Mouse (Mus musculus) kidney, postnatal 0 days (tissue): ENCODE results near the gene Cdc27. TPM values are rescaled to one million over a fixed set of nuclear protein-coding genes. Genes with fewer than 3 reads are reported as not detected.
A peak's percentile ranks its signal among the peaks of the same experiment; 100 is the strongest.
"Not testable (repeated sequence)": the region's sequence is repeated elsewhere in the genome, so short reads cannot be mapped to it uniquely, and the experiment has no call there.

ENCODE experiments used
- ATAC-seq: fragments of 200-750 bp; cut with Nextera tagmentation; replicated peaks from 2 replicates; pipeline ENCODE4 v1.8.0; 2017; ENCODE audit warnings: low read depth, moderate number of reproducible peaks, moderate TSS enrichment, moderate library complexity; ENCODE audit not compliant: low FRiP score
- DNase-seq: peaks from one replicate; pipeline ENCODE4 v3.0.0-alpha.2; 2016; ENCODE audit warnings: low spot score
- H3K27ac ChIP-seq: fragments of 300-500 bp; sonication (generic); 2 replicates; pipeline ENCODE4 v1.5.1; 2014; ENCODE audit warnings: mild to moderate bottlenecking
- H3K27me3 ChIP-seq: fragments of 300-500 bp; sonication (generic); 2 replicates; pipeline ENCODE4 v1.6.1; 2014; ENCODE audit warnings: low read length, mixed read lengths; ENCODE audit not compliant: insufficient read depth
- H3K36me3 ChIP-seq: fragments of 300-500 bp; sonication (generic); 2 replicates; pipeline ENCODE4 v1.6.1; 2014; ENCODE audit warnings: low read length, mixed read lengths; ENCODE audit not compliant: insufficient read depth
- H3K4me1 ChIP-seq: fragments of 300-500 bp; sonication (generic); replicated peaks from 2 replicates; pipeline ENCODE4 v1.6.1; 2014; ENCODE audit warnings: antibody characterized with exemption, low read length, mixed read lengths; ENCODE audit not compliant: insufficient read depth
- H3K4me2 ChIP-seq: fragments of 300-500 bp; sonication (generic); 2 replicates; pipeline ENCODE4 v1.6.1; 2014; ENCODE audit warnings: mild to moderate bottlenecking, low read length, moderate library complexity, mixed read lengths
- H3K4me3 ChIP-seq: fragments of 300-500 bp; sonication (generic); replicated peaks from 2 replicates; pipeline ENCODE4 v1.5.1; 2014; ENCODE audit warnings: low read depth, low read length
- H3K9ac ChIP-seq: fragments of 300-500 bp; sonication (generic); 2 replicates; pipeline ENCODE4 v1.6.1; 2014; ENCODE audit warnings: low read depth, low read length
- H3K9me3 ChIP-seq: fragments of 300-500 bp; sonication (generic); replicated peaks from 2 replicates; pipeline ENCODE4 v1.6.1; 2016; ENCODE audit warnings: low read length, inconsistent platforms, mixed read lengths
- CTCF ChIP-seq: IDR thresholded peaks from 2 replicates; pipeline ENCODE4 v1.5.1; 2016; ENCODE audit warnings: antibody characterized with exemption, low read depth, mild to moderate bottlenecking, moderate library complexity
- WGBS: fragments of 180-500 bp; shearing (Covaris S2); extraction: QIAGEN DNeasy Blood & Tissue Kit; methylation state at CpG from one replicate; pipeline ENCODE4 v1.1.7; 2014; 5-methylcytosine and 5-hydroxymethylcytosine counted together
- polyA plus RNA-seq: library from polyadenylated mRNA; unstranded; fragments of >200 nt; fragmentation: Nextera tagmentation; extraction: Ambion mirVana; gene quantifications from 2 replicates; pipeline ENCODE4 v1.2.1, GENCODE M21; 2015

Gene Cdc27
- polyA plus RNA-seq, 1 experiment from 2014 or later, result 27.8 TPM

DNA sequence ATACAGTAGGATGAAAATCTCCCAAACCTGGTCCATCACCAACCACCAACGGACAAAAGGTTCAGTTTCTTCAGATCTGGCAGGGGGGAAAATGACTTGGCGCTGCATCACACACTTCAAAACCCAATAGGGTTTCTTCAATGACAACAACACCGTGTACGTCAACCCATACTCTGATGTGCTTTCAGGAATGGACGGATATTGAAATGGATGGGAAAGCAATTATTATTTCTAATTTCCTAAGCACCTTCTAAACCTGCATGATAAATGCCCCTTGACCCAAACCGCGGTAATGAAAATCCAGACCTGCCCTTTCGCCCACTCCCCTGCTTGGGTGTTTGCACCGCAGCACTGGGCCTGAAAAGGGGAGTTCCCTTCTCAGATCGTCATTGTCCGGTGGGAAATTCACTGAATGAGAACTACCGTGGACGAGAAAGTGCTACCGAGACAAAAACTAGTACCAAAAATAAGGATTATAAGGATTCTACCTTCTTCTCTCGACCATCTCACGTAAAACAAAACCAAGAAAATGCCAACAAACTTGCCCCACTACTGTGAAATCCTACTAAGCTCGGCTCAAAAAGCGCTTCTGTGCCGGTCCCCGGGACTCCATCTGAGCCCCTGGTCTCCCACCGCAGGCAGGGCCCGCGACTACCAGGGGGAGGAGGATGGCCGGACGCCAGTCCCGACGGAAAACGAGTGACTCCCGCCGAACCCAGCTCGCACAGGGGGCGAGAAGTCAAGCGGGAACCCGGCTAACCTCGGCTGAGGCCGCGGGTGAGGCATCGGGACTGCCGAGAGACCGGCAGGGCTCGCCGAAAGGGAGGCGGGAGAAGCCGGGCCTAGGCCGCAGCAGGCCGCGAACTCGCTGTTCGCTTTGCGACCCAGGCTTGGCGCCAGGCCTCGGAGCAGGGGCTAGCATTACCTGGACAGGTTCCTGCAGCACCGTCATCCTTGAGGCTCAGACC lies 698 bp downstream of the Cdc27 start:
- Histone ChIP-seq H3K4me1 (0 out of 2 replicates have a peak, but pooled peaks cover 7% of the 10 kb centered on the region), H3K27ac (peak overlapping the region; percentile 96), H3K4me3 (peak overlapping the region; percentile 93), H3K27me3 (no peaks in the 10 kb centered on the region), H3K9ac (peak overlapping the region; percentile 99), H3K4me2 (peak overlapping the region; percentile 78), H3K36me3 (no peaks in the 10 kb centered on the region), H3K9me3 (no peaks in the 10 kb centered on the region)
- no peak; the same call in 1 of the 2 replicates for TF ChIP-seq CTCF
- ATAC-seq (peak; percentile 79), DNase-seq (peak; percentile 78)
- under 1% methylated on average over 53 of the region's 53 CpGs for WGBS

DNA sequence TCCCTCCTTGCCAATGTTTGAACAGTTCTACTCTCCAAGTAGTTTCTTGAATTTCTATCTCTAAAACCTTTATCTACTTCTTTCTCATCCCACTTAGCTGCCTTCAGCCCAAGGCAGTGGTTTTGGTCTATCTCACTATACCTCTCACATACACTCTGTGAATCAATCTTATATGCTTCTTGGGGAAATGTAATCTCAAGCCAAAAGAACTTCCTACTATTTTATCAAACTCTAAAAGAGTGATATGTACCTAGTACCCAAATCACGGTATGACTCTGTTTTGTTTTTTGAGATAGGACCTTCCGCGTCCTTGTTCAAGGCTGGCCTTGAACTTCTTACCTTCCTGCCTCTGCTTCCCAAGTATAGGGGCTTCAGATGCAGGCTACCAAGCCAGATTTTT lies 2.9 kb downstream of the Cdc27 start:
- H3K36me3 ChIP-seq, result no peaks in the 10 kb centered on the region
- TF ChIP-seq CTCF, result no peak
- no peak overlapping the region for H3K9ac ChIP-seq
- 93% methylated on average over 3 of the region's 3 CpGs for WGBS
- H3K27ac ChIP-seq, result no peak overlapping the region
- no peak overlapping the region for H3K4me3 ChIP-seq
- H3K4me2 ChIP-seq, result no peak overlapping the region
- no peak for ATAC-seq
- no peaks in the 10 kb centered on the region for H3K27me3 ChIP-seq
- H3K9me3 ChIP-seq, result no peaks in the 10 kb centered on the region
- no peak for DNase-seq
- 0 out of 2 replicates have a peak, but pooled peaks cover 7% of the 10 kb centered on the region for H3K4me1 ChIP-seq

DNA sequence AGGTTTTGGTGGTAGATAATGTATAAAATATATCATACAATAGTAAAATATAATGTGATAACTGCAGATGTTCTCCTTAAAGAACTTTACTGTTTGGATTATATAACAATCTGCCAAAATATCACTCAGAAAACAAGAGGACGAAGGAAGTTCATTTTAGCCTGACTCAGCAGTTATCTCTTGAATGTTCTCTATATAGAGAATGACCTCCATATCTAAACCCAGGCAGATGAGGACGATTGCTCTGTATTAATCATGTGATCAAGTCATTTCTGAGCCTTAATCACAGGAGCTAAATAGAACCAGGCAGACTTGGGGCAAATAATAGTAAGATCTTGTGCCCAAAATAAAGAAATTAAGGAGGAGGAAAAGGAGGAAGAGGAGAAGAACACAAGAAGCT lies 5.9 kb downstream of the Cdc27 start:
- Histone ChIP-seq H3K27me3 (no peaks in the 10 kb centered on the region), H3K27ac (no peak overlapping the region), H3K4me1 (0 out of 2 replicates have a peak, but pooled peaks cover 7% of the 10 kb centered on the region), H3K4me3 (no peak overlapping the region), H3K4me2 (no peak overlapping the region), H3K36me3 (no peaks in the 10 kb centered on the region), H3K9me3 (no peaks in the 10 kb centered on the region), H3K9ac (no peak overlapping the region)
- TF ChIP-seq CTCF, result no peak
- ATAC-seq (no peak), DNase-seq (no peak)
- 75% methylated on average over 2 of the region's 2 CpGs for WGBS

DNA sequence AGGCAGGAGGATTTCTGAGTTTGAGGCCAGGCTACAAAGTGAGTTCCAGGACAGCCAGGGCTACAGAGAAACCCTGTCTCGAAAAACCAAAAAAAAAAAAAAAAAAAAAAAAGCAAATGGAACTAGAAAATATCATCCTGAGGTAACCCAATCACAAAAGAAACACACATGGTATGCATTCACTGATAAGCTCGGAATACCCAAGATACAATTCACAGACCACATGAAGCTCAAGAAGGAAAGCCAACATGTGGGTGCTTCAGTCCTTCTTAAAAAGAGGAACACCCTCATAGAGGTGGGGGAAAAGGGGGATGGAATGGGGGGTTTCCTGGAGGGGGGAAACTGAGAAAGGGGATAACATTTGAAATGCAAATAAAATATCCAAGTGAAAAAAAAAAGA lies 7.1 kb downstream of the Cdc27 start:
- H3K27me3 ChIP-seq, DNase-seq, H3K9ac ChIP-seq, ATAC-seq, H3K27ac ChIP-seq, H3K4me1 ChIP-seq, H3K36me3 ChIP-seq, H3K9me3 ChIP-seq, H3K4me3 ChIP-seq, H3K4me2 ChIP-seq: not testable (repeated sequence)
- WGBS, result 89% methylated on average over 2 of the region's 2 CpGs

DNA sequence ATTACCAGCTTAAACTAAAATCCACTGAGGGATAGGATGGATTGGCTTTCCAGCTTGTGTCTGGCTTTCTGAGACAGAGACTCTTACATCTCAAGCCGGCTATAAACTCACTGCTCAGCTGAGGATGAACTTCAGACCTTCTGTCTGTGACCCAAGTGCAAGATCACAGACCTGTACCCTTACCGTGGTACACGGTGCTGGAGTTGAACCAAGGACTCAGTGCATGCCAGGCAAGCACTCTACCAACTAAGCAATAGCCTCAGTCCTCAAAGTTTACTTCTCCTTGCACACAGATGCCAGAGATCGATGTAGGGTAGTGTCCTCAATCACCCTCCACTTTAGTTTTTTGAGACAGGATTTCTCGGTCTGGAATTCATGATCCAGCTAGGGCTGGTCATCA lies 10.6 kb downstream of the Cdc27 start:
- ATAC-seq (no peak), DNase-seq (no peak)
- H3K4me3 ChIP-seq, result no peak overlapping the region
- no peak overlapping the region for H3K27ac ChIP-seq
- no peak overlapping the region for H3K9ac ChIP-seq
- no peak for TF ChIP-seq CTCF
- peaks cover 4% of the 10 kb centered on the region; the same call in 1 of the 2 replicates for H3K36me3 ChIP-seq
- 93% methylated on average over 5 of the region's 5 CpGs for WGBS
- no peak overlapping the region for H3K4me2 ChIP-seq
- H3K9me3 ChIP-seq, result no peaks in the 10 kb centered on the region
- H3K4me1 ChIP-seq, result no peaks in the 10 kb centered on the region
- no peaks in the 10 kb centered on the region for H3K27me3 ChIP-seq

DNA sequence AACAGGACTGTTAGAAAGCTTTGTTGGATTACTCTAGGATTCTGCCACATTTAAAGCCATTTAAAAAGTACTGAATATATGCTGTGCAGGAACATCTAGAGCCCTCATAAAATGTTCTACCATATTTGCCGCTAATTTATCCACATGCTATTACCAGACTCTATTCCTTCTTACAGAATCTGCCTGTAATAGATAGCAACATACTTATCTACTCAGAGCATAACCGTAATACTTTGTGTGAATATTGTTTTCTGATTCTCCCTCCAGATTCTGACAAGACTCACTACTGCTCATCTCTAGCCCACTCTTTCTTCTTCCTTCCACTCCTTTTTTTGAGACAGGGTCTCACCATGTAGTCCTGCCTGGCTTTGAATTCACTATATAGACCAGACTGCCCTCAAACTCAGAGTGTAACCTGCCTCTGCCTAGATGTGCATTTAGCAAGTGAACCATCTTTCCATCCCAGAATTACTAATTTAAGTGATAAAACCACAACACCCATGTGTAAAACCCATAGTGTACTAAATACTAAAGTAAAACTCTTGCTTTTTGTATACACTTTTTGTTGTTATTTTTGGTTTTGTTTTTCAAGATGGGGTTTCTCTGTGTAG lies 12.4 kb downstream of the Cdc27 start:
- no peak overlapping the region for H3K27ac ChIP-seq
- H3K9me3 ChIP-seq, result no peaks in the 10 kb centered on the region
- H3K4me1 ChIP-seq, result no peaks in the 10 kb centered on the region
- WGBS, result 99% methylated on average over 2 of the region's 2 CpGs
- H3K4me2 ChIP-seq, result no peak overlapping the region
- ATAC-seq (no peak), DNase-seq (no peak)
- no peak overlapping the region for H3K9ac ChIP-seq
- H3K36me3 ChIP-seq, result peaks cover 21% of the 10 kb centered on the region
- TF ChIP-seq CTCF, result no peak
- no peaks in the 10 kb centered on the region for H3K27me3 ChIP-seq
- H3K4me3 ChIP-seq, result no peak overlapping the region
